Mouse (Mus musculus) thymus, postnatal 0 days (tissue): ENCODE results near the gene Itga6. TPM values are rescaled to one million over a fixed set of nuclear protein-coding genes. Genes with fewer than 3 reads are reported as not detected.

Experiments used
- DNase-seq: peaks from one replicate; pipeline ENCODE4 v3.0.0-alpha.2; 2015; ENCODE audit warnings: low spot score
- polyA plus RNA-seq: library from polyadenylated mRNA; unstranded; fragments of >200 nt; fragmentation: Nextera tagmentation; extraction: Ambion mirVana; gene quantifications from 2 replicates; pipeline ENCODE4 v1.2.1, GENCODE M21; 2015

Itga6 gene
- polyA plus RNA-seq, 1 experiment from 2014 or later: 37.8 TPM

DNA sequence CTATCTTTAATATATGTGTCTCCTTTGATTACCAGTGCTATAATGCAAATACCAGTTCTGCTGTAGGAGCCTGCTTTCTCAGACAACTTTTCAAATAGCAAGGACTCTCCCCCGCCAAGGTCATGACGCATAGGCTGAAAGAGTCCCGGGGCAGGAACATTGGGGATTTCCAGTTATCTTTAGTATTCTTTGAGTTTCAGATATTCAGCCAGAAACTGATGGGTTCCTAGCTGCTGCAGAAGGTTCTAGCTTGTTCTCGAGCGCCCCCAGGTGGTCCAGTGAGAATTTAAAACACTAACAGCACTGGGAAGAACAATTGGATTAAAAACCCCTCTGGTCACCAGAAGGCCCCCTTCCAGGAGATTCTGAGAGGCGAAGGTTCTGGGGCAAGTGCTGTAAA, 92.4 kb downstream of the Itga6 start:
- peak; percentile 73 for DNase-seq

DNA sequence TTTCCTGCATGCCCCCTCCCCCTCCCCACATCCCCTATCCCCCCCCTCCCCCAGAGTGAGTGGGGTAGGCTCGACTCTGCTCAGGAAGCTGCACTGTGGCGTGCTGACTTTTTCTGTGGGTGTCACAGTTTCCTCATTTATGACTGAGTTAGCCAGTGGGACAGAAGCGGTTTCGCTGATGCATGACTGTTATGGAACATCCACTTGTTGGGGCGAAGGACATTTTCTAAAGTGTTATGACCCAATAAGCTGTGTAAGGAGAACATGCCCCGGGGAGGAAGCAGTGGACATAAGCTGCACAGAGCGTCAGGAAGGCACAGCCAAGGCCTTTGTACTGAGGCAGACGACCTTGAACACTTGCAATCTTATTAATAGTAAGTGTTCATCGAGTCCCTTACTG, 97.9 kb downstream of the Itga6 start:
- peak; percentile 35 for DNase-seq

DNA sequence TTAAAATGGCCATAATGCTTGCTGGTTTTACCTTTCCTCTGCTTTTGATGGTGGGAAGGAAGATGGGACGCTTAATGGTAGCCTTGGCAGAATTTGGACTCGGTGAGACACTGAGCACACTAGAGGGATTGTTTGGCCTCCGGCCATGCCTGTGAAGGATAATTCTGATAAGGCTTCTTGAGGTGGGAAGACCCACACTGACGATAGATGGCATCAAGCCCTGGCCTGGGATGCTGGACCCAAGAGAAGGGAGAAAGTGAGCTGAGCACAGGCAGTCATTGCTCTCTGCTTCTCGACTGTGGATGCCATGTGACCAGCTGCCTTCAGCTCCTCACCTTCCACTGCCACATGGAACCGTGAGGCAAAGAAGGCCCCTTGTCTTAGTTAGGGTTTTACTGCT, 99.5 kb downstream of the Itga6 start:
- DNase-seq: no peak

DNA sequence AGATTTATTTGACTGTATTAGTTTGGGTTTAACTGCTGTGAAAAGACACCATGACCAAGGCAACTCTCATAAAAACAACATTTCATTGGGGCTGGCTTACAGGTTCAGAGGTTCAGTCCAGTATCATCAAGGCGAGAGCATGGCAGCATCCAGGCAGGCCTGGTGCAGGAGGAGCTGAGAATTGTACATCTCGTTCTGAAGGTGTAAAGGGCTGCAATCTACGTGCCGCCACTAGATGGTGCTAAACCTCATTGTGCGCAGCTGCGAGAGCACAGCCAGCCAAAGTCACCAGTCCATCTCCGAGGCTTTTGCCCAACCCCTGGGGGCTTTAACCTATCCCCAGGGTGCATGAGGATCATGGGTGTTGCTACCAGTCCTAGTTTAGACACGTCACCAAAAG, 106.7 kb downstream of the Itga6 start:
- DNase-seq: peak; percentile 38

DNA sequence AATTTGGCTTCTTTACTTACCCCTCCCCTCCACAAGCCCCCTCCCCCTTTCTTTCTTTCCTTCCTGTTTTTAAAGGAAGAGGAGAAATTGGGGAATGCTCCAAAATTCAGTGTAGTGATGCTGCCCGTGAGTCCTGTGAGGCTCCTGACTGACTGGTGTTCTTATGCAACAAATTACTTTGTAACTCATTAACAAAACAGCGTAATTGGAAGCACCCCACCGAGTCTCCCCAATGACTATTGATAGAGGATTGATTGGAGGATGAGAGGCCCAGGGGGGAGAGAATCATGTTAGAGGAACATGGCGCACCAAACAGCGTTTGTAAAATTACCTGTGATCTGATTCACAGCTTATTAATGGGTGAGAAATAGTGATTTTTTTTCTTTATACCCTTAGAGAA, 109.7 kb downstream of the Itga6 start:
- DNase-seq: no peak

DNA sequence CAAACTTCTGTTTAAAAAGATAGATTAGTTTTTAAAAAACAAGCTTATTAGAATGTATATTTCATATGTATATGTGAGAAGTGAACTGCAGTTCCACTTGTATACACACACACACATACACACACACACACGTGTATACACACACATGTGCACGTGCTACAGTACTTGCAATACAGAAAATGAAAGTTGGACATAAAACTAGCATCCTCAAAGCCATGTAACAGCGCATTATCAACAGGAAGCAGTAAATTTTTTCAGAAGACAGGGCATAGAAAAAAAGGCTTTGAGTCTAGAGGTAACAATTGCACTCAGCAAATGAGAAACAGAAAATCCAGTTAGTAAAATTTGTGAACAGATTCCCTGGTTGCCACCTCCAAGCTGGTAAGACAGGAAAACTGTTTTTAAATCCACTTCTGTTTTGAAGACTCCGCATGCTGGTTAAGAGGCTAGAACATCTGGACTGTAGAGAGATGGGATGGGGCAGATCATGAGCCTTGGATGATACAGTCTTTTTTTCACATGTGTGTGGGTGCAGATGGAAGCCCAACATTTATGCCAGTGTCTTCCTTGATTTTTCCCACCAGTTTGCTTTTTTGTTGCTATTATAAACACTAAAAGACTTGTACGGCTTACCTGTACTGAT, 118.2 kb downstream of the Itga6 start:
- DNase-seq: peak; percentile 46

DNA sequence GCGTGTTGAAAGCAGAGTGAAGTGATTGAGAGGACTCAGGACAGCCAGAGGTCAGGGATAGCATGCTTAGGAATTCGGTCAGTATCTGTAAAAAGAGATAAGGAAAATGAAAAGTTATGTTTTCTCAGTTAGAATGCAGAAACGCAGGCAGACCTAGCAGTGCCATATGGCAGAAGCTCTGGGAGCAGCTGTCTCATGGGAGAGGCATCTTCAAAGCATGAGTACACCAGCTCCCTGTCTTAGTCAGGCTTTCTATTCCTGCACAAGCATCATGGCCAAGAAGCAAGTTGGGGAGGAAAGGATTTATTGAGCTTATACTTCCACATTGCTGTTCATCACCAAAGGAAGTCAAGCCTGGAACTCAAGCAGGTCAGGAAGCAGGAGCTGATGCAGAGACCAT, 119.6 kb downstream of the Itga6 start:
- DNase-seq: no peak

DNA sequence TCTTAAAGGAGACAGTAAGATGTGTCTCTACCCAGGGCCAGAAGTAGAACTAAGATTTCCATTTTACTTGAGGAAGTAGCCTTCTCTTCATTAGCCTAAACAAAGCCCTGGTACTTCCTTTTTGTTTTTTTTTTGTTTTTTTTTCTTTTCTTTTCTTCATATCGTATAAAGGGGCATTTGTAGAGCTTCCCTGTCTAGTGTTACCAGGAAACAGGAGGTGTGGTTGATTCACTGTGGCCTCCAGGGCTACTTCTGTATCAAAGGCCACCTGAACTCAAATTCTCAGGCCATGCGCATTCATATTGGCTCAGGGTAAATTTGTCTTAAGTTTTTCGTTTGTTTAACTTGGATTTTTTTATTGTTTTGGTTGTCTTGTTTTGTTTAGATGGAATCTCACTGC, 120.5 kb downstream of the Itga6 start:
- DNase-seq: peak; percentile 2

DNA sequence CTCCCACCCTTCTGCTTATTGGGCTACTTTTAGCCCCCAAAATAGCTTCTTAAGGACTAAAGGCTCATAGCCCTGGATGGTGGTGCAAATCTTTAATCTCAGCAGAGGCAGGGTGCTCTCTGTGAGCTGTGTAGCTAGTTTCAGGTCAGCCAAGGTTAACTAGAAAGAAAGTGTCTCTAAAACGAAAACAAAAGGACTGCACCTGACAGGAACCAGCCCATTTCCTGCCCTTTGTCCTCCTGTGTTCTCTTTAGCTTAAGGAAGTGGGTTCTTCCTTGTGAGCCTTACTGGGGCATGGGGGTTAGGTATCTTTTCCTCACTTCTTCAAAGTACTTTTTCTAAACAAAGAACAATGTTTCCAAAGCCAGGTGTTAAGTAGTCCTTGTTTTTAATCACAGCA, 121.1 kb downstream of the Itga6 start:
- peak; percentile 80 for DNase-seq

DNA sequence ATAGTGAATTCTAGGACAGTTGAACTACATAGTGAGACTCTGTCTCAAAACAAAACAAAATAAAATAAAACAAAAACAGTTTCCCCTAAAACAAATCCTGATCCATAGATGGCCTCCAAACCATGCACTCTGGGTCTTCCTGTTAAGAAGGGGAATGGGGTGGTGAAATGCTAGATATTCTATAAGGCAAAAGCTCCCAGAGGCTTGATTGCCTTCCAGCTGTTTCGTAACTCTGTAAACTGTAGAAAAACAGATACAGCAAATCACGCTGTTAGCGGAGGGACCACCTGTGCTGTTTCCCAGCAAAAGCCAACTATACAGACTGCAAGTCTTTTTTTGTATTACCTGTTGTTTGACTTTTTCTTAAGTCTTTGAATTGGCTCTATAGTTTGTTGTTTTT, 121.6 kb downstream of the Itga6 start:
- DNase-seq: no peak

DNA sequence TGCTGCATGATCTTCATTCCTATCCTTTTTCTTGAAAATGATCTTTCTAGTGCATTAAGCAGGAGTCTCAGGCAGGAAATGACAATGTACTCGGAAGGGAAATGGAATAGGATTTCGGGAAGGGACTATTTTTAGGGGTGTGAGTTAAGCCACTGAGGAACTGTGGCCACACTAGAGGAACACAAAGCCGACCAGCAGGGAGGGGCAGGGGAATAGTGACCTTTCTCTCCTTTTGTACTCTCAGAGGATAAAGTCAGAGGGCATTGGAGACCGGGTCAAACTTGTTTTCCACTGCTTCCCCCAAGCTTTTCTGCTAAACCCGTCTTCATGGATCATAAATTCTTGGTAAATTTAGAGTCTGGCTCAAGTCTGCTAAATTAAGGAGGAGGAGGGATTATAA, 122.1 kb downstream of the Itga6 start:
- no peak for DNase-seq

DNA sequence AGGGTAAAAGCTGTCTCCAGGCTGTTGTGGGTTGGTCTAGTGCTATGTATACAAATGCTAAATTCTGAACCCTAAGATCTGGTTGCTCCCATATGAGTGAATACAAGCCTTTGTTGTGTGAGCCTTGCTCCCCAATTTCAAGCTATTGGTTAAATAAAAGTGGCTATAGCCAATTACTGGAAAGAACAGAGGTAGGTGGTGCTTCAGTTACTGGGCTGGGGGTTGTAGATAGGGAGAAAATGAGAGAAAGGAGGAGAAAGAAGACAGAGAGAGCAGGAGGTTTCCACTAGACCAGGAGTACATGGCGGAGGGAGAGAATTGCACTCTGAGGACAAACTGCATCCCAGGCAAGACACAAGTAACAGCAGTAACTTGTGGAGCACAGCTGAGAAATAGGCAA, 122.8 kb downstream of the Itga6 start:
- no peak for DNase-seq

DNA sequence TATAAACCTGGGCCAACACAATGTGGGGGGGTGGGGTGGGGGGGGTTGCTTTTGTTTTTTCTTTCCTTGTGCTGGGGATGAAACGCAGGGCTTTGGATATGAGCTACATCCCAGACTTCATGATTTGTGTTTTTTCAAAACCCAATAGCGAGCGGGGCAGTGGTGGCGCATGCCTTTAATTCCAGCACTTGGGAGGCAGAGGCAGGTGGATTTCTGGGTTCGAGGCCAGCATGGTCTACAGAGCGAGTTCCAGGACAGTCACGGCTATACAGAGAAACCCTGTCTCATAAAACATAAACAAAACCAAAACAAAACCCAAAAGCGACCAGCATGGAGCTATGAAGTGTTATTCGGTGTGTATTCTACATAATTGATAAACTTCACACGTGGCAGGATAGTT, 126.7 kb downstream of the Itga6 start:
- no peak for DNase-seq

DNA sequence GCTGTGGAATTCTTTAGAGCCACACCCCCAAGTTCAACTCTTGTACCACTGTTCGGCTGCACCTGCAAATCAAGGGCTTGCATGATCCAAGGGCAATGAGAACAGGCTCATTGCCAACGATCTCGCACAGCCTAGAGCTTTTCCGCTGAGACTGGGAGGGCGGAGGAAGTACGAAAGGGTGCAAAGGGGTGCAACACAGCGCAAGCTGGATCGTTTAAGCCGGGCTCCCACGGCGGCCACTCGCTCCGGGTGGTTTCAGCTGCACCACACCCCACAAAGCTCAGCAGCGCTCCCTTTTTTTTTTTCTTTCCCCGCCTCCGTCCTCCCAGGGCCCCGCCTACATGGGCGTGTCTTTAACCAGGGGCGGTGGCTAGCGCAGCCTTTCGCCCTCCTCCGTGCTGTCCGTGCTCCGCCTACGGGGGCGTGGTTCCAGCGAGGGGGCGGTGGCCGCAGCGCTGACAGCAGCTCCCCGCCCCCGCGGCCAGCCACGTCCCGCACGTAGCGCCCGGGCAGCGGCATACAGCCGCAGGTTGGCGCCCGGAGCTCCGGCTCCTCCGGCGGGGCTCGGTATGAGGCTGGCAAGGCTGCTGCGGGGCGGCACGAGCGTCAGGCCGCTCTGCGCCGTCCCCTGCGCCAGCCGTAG, 127.5 kb downstream of the Itga6 start, which contains the start of gene Pdk1:
TSS of gene Pdk1 (plus strand) at position 424 of the 643 bp plus-strand sequence.
- DNase-seq: peak; percentile 98

DNA sequence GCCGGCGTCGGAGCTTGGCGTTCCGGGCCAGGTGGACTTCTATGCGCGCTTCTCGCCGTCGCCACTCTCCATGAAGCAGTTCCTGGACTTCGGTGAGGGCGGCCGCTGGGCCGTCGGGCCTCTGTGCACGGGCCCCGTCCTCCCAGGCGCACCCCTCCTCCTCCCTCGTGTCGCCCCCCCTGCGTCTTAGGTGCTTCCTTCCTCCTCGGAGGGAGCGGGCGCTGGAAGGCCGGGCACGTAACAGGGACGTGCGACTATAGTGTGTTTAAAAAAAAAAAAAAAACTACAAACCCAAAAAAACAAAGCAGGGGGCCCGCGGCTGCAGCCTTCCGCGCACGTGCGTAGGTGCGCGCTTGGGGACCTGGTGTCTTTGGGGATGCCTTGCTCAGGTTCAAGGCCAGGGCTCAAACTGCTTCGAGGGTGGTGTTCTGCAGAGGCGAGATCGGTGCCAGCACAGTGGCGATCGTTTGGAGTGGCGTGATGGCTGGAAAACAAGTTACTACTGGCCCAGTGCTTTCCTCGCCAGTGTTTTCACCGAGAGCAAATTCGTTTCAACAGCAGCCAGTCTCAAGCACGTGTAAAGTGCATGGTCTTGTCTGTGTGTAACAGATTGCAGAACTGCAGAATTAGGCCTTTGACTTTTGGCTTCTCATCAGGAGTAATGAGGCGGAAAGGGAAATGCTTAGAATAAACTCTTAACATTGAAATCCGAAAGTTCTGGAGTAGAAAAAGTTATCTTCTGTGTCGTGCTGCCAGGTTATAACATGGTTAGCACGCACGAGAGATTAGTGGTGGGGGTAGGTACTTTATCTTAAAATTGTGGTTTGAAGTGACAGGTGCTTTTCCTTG, 128.3 kb downstream of the Itga6 start:
- peak; percentile 78 for DNase-seq

DNA sequence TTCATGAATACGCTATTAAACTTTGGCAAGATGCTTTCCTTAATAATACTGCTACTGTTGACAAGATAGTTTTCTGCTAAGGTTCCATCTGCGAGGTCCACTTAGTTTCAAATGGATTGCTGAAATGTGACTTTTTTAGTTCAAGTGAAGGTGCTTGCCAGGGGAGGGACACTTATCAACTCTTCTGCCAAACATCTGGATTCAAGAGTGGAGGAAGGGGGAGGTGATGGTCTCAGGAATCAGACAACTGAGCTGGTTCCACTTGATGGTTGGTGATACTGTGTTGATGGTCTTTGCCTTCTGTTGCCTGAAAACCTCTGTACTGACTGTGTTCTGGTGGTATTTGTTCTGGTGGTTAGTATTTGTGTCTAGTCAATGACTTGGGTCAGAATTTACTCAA, 129.0 kb downstream of the Itga6 start:
- no peak for DNase-seq

DNA sequence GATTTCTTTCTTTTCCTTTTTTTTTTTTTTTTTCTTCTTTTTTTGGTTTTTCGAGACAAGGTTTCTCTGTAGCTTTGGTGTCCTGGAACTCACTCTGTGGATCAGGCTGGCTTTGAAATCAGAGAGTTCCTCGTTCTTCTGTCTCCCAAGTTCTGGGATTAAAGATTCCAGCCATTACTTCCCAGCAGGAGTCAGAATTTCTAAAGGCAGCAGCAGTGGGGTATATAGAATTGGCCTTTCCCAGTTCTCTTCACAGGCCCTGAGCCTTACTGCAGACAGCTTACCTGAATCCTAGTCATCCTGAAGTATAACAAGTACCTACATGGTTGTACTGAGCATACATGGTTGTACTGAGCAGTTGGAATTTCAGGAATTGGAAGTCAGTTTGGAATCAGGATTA, 129.4 kb downstream of the Itga6 start:
- DNase-seq: no peak

DNA sequence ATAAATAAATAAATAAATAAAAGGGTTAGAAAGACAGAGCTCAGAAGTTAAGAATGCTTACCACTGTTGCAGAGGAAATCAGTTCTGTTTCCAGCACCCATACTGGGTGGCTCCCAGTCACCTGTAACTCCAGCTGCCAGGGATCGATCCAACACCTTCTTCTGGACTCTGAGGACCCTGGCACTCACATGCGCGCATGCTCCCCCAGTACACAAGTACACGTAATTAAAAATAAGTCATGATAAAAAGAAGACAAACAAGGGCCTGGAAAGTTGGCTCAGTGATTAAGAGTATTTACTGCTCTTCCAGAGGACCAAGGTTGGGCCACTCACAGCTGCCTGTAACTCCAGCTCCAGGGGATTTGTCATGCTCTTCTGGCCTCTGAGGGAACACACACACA, 132.4 kb downstream of the Itga6 start:
- DNase-seq: no peak

DNA sequence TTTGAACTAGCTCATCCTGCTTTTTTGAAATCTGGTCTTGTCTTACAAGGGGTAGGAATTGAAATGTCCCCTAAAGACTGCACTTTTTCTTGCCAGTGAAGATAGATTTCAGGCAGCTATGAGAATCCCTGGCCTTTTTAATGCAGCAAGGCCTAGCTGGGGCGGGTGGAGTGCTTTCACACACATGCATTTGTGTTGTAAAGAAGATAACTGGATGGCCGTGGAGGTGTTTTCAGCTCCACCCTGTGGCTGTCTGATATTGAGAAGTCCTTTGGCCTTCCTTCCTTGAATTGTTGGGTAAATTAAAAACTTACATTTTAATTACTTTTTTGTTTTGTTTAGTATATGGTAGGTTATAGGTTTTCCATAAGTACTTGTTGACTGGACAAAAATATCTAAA, 133.0 kb downstream of the Itga6 start:
- no peak for DNase-seq

DNA sequence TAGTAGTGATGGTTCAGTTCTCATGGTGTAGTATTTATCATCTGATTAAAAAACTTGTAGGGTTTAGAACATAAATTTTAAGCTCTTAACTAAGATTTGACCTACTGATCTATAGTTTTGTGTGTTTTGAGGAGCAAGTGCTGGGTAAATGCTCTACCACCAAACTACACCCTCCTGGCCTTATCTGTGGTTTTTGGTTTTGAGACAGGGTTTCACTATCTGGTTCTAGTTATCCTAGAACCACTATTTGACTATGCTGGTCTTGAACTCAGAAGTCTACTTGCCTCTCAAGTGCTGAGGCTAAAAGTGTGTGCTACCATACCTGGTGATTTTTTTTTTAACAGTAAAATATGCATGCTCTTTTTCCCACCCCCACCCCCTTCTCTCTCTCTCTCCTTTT, 133.5 kb downstream of the Itga6 start:
- DNase-seq: no peak

DNA sequence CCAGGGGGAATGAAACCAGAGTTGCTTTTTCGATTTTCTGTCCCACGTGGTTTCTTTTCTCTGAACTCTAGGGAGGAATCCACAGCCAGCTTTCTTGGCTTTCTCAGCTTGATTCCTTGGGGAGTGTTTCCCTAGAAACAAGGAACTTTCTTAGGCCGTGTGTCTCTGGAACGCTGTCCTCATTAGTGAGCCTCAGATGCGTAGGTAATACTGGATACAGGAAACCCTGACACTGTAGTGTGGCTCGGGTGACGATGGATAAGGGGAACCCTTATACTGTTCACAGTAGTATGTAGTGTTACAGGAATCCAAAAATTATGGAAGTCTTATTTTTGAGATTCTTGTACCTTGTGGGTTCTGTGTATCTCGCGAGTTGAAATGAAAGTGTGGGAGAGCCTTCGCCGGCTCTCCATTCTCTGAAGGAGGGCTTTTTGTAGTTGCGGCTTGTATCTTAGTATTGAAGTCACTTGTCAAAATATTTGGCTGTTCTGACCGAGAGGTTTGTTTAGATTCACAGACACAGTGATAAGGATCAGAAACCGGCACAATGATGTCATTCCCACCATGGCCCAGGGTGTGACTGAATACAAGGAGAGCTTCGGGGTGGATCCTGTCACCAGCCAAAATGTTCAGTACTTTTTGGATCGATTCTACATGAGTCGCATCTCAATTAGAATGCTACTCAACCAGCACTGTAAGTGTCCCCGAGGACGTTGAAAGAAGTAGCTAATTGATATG, 137.7 kb downstream of the Itga6 start:
- DNase-seq: no peak

DNA sequence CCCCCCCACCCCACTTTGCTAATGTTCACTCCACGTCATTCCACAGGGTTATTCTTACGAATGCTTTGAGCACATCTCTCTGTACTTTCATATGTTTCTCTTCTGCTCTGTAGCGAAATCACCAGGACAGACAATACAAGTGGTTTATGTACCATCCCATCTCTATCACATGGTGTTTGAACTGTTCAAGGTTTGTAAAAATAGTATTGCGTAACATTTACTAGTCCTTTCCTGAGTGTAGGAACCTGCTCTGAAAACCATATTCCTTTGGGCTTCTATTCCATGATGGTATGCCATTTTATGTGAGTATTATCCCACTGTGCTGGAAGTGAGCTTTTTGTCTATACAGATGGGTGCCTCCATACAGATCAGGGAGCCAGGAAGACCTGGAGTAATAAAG, 141.9 kb downstream of the Itga6 start:
- no peak for DNase-seq
